Mouse (Mus musculus) brain, embryonic 14.5 days (tissue): ENCODE measurements at regions not wholly inside any gene's neighbourhood (a gene's known extent, or its start where the extent isn't known, plus 50 kb on each side); places are given as distances from the start of the nearest gene placed in this dataset.

Experiments used
- CTCF ChIP-seq: fragments of 200-500 bp; IDR thresholded peaks from 2 replicates; pipeline ENCODE4 v1.5.1; 2012; ENCODE audit warnings: inconsistent platforms, mild to moderate bottlenecking, moderate library complexity, borderline replicate concordance; ENCODE audit not compliant: insufficient read depth, insufficient read length; ENCODE audit errors: extremely low read depth
- POLR2A ChIP-seq: fragments of 200-500 bp; IDR thresholded peaks from 2 replicates; pipeline ENCODE4 v1.6.1; 2012; ENCODE audit warnings: mild to moderate bottlenecking, inconsistent platforms, borderline replicate concordance; ENCODE audit not compliant: poor library complexity, insufficient read depth, insufficient read length, severe bottlenecking; ENCODE audit errors: extremely low read depth

- TF ChIP-seq CTCF, result no peak
- TF ChIP-seq POLR2A, result no peak
Measured at GRCm38 (mm10) chr10:119087071-119087665, 152.7 kb downstream of the Cand1 start.
